Mouse (Mus musculus): ENCODE measurements at regions not wholly inside any gene's neighbourhood (a gene's known extent, or its start where the extent isn't known, plus 50 kb on each side); places are given as distances from the start of the nearest gene placed in this dataset.
"Not testable (repeated sequence)": the region's sequence is repeated elsewhere in the genome, so short reads cannot be mapped to it uniquely, and the experiment has no call there.

DNA sequence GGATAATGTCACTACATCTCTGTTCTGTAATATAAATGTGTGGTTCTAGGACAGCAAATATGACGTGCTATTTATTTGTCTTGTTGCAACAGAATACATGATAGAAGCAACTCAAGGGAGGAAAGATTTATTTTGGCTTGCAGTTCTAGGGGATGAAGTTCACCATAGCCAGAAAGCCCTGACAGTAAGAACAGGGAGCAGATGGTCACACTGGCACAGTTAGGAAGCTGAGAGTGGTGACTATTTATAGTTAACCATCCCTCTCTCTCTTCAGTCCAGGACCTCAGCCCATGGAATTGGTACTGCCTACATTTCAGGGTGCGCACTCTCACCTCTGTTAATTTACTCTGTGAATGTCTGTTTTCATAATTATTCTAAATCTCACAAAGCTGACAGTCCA lies 678.5 kb upstream of the Gm19410 start:
- no peak overlapping the region for H3K4me3 ChIP-seq (ENCODE audit: low read depth, low read length)
- H3K27ac ChIP-seq (replicated peaks; ENCODE audit: low read depth, low read length): no peak overlapping the region
- H3K27me3 ChIP-seq (ENCODE audit: control insufficient read depth, insufficient read depth, low read length): no peaks in the 10 kb centered on the region
- H3K9me3 ChIP-seq (ENCODE audit: control insufficient read depth, low read length): no peaks in the 10 kb centered on the region
- no peaks in the 10 kb centered on the region for H3K4me1 ChIP-seq (ENCODE audit: control insufficient read depth, insufficient read depth, low read length)
- 98% methylated on average over 2 of the region's 2 CpGs for WGBS
- no peak overlapping the region for H3K4me2 ChIP-seq (ENCODE audit: low read depth, severe bottlenecking)
- DNase-seq (ENCODE audit: low spot score): no peak
- H3K36me3 ChIP-seq (ENCODE audit: control insufficient read depth, insufficient read depth, low read length): no peaks in the 10 kb centered on the region
- no peak for ATAC-seq (ENCODE audit: insufficient number of reproducible peaks, low FRiP score, low TSS enrichment, low read depth)
- H3K9ac ChIP-seq (ENCODE audit: low read length): no peak overlapping the region

DNA sequence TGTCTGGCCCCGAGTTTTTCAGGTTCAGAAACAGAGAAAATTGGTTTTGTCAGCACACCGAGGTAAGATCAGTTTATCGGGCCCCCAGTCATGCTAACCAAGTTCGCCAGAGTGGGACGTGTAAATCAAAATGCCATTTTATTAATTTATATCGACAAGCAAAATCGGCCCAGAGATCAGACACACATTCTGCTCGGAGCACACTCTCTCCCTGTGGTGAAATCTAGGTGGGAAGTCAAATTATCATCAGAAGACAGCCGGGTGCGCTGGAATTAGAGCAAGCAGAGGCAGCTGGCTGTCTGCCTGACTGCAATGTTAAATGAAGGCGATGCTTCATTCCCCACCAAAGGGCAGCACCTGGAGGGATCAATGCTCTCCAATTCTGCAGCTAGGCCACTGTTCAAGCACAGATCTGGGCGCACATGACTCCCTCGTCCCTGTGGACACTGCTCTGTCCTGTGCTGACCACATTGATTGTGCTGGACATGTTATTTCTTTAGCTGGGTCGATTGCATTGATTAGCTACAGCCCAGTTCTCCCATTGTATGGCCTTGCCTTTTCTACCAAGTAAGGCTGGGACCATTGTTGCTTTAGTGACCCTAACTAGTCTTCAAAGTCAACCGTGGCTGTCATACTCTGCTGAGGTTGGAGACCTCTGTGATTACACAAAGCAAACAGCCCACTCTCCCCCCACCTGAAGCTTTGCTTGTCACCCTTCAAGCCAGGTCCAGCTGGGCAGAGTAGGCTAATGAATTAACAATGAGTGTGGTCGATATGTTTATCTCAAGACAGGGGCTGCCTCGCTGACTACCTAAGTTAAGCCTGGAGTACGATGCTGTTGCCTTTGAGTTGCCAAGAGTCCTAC lies 677.0 kb upstream of the Gm19410 start:
- no peaks in the 10 kb centered on the region for H3K9me3 ChIP-seq (ENCODE audit: control insufficient read depth, low read length)
- H3K27ac ChIP-seq (replicated peaks; ENCODE audit: low read depth, low read length): no peak overlapping the region
- no peaks in the 10 kb centered on the region for H3K4me1 ChIP-seq (ENCODE audit: control insufficient read depth, insufficient read depth, low read length)
- DNase-seq (ENCODE audit: low spot score): no peak
- no peak for ATAC-seq (ENCODE audit: insufficient number of reproducible peaks, low FRiP score, low TSS enrichment, low read depth)
- no peak overlapping the region for H3K9ac ChIP-seq (ENCODE audit: low read length)
- no peak overlapping the region for H3K4me2 ChIP-seq (ENCODE audit: low read depth, severe bottlenecking)
- no peaks in the 10 kb centered on the region for H3K36me3 ChIP-seq (ENCODE audit: control insufficient read depth, insufficient read depth, low read length)
- H3K4me3 ChIP-seq (ENCODE audit: low read depth, low read length): no peak overlapping the region
- WGBS: 85% methylated on average over 18 of the region's 18 CpGs
- H3K27me3 ChIP-seq (ENCODE audit: control insufficient read depth, insufficient read depth, low read length): no peaks in the 10 kb centered on the region

DNA sequence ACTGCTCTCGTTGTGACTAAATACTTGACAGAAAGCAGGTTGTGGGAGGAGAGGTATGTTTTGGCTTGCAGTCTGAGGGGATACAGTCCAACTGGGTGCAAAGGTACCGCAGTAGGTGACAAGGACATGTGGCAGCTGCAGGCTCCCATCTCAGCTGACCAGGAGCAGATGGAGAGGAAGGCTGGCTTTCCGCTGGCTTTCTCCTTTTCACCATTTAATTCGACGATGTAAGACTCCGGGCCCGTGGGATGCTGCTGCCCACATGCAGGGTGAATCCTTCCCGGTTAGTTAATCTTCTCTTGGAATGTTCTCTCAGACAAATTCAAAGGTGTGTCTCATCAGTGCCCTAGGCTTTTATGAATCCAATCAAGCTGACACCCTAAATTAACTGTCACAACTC lies 676.1 kb upstream of the Gm19410 start:
- no peaks in the 10 kb centered on the region for H3K36me3 ChIP-seq (ENCODE audit: control insufficient read depth, insufficient read depth, low read length)
- H3K9ac ChIP-seq (ENCODE audit: low read length): no peak overlapping the region
- no peak overlapping the region for H3K4me3 ChIP-seq (ENCODE audit: low read depth, low read length)
- no peaks in the 10 kb centered on the region for H3K27me3 ChIP-seq (ENCODE audit: control insufficient read depth, insufficient read depth, low read length)
- ATAC-seq (ENCODE audit: insufficient number of reproducible peaks, low FRiP score, low TSS enrichment, low read depth) (no peak), DNase-seq (ENCODE audit: low spot score) (no peak)
- H3K4me1 ChIP-seq (ENCODE audit: control insufficient read depth, insufficient read depth, low read length): no peaks in the 10 kb centered on the region
- no peaks in the 10 kb centered on the region for H3K9me3 ChIP-seq (ENCODE audit: control insufficient read depth, low read length)
- 93% methylated on average over 8 of the region's 8 CpGs for WGBS
- H3K27ac ChIP-seq (replicated peaks; ENCODE audit: low read depth, low read length): no peak overlapping the region
- no peak overlapping the region for H3K4me2 ChIP-seq (ENCODE audit: low read depth, severe bottlenecking)

DNA sequence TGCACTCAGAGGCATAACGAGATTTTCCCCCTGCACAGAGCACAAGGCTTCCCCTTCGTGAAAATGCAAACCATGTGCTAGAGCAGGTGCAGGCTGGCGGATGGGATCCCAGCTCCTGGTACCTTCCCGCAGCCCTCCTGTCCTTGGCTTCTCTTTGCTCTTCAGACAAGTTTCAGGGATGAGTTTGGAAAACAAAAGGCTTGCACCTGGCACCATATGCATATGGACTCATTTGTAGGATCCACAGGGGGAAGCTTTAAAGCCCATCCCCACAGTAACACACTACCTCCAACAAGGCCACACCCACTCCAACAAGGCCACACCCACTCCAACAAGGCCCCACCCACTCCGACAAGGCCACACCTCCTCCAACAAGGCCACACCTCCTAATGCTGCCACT lies 663.9 kb upstream of the Gm19410 start:
- H3K27me3 ChIP-seq (ENCODE audit: control insufficient read depth, insufficient read depth, low read length): no peaks in the 10 kb centered on the region
- no peak overlapping the region for H3K4me2 ChIP-seq (ENCODE audit: low read depth, severe bottlenecking)
- H3K9me3 ChIP-seq (ENCODE audit: control insufficient read depth, low read length): no peaks in the 10 kb centered on the region
- 75% methylated on average over 5 of the region's 5 CpGs for WGBS
- no peak overlapping the region for H3K27ac ChIP-seq (replicated peaks; ENCODE audit: low read depth, low read length)
- no peaks in the 10 kb centered on the region for H3K36me3 ChIP-seq (ENCODE audit: control insufficient read depth, insufficient read depth, low read length)
- no peak overlapping the region for H3K9ac ChIP-seq (ENCODE audit: low read length)
- no peak overlapping the region for H3K4me3 ChIP-seq (ENCODE audit: low read depth, low read length)
- no peak for ATAC-seq (ENCODE audit: insufficient number of reproducible peaks, low FRiP score, low TSS enrichment, low read depth)
- no peaks in the 10 kb centered on the region for H3K4me1 ChIP-seq (ENCODE audit: control insufficient read depth, insufficient read depth, low read length)
- DNase-seq (ENCODE audit: low spot score): no peak

DNA sequence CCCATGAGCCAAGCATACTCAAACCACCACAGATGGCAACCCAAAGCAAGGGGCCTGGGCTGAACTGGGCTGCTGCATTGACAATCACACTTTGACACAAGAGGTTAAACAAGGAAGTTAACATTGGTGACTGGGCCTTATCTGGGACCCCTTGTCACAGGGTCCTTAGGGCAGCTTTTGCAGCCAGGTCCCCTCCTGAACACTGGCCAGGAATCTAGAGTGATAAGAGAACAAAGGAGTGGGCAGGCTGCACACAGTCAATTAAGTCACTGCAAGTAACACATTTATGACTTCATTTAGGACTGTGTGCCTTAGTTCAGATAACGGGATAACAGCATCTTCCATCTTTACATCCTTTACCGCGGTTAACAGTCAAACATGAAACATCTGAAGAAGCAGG lies 663.5 kb upstream of the Gm19410 start:
- not testable (repeated sequence) for H3K4me2 ChIP-seq (ENCODE audit: low read depth, severe bottlenecking); H3K4me3 ChIP-seq (ENCODE audit: low read depth, low read length); H3K36me3 ChIP-seq (ENCODE audit: control insufficient read depth, insufficient read depth, low read length); H3K9me3 ChIP-seq (ENCODE audit: control insufficient read depth, low read length); DNase-seq (ENCODE audit: low spot score); H3K4me1 ChIP-seq (ENCODE audit: control insufficient read depth, insufficient read depth, low read length); H3K27me3 ChIP-seq (ENCODE audit: control insufficient read depth, insufficient read depth, low read length); H3K27ac ChIP-seq (replicated peaks; ENCODE audit: low read depth, low read length); H3K9ac ChIP-seq (ENCODE audit: low read length); ATAC-seq (ENCODE audit: insufficient number of reproducible peaks, low FRiP score, low TSS enrichment, low read depth)
- WGBS: 61% methylated on average over 3 of the region's 3 CpGs

DNA sequence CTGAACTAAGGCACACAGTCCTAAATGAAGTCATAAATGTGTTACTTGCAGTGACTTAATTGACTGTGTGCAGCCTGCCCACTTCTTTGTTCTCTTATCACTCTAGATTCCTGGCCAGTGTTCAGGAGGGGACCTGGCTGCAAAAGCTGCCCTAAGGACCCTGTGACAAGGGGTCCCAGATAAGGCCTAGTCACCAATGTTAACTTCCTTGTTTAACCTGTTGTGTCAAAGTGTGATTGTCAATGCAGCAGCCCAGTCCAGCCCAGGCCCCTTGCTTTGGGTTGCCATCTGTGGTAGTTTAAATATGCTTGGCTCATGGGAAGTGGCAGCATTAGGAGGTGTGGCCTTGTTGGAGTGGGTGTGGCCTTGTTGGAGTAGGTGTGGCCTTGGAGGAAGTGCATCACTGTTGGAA lies 661.1 kb upstream of the Gm19410 start:
- H3K9me3 ChIP-seq (ENCODE audit: control insufficient read depth, low read length); H3K9ac ChIP-seq (ENCODE audit: low read length); H3K27ac ChIP-seq (replicated peaks; ENCODE audit: low read depth, low read length); H3K27me3 ChIP-seq (ENCODE audit: control insufficient read depth, insufficient read depth, low read length); H3K4me1 ChIP-seq (ENCODE audit: control insufficient read depth, insufficient read depth, low read length); H3K4me3 ChIP-seq (ENCODE audit: low read depth, low read length); DNase-seq (ENCODE audit: low spot score); H3K36me3 ChIP-seq (ENCODE audit: control insufficient read depth, insufficient read depth, low read length); ATAC-seq (ENCODE audit: insufficient number of reproducible peaks, low FRiP score, low TSS enrichment, low read depth); H3K4me2 ChIP-seq (ENCODE audit: low read depth, severe bottlenecking): not testable (repeated sequence)

DNA sequence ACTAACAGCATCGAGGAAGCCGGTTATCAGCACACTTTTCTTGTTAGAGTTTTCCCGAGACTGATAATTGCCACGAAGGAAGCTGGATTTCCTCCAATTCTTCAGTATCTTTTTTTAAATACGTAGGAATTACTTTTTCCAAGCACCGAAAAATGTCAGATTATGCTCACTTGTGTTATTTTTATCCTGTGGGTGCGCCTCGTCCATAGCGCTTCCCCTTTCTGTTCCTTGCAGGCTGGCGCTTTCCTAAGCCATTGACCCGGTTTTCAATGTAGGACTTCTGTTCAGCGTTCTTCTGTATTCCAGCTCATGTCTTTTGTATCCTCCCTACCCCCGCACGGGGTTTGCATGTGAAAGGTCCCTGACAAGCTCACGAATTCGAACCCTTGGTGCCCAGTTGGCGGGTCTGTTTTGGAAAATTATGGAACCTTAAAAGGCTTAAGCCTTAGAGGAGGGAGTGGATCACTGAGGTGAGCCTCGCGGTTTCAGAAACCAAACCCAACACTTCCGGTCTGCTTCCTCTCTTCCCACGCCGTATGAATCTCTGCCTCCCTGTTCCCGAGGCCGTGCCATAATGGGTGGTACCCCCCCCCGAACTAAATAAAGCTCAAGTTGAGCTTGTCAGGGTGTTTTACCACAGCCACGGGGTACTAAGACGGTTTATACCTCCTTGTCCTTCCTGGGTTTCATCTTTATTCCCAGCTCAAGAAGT lies 655.9 kb upstream of the Gm19410 start:
- H3K27ac ChIP-seq (replicated peaks; ENCODE audit: low read depth, low read length): no peak overlapping the region
- H3K27me3 ChIP-seq (ENCODE audit: control insufficient read depth, insufficient read depth, low read length): no peaks in the 10 kb centered on the region
- DNase-seq (ENCODE audit: low spot score) (no peak), ATAC-seq (ENCODE audit: insufficient number of reproducible peaks, low FRiP score, low TSS enrichment, low read depth) (no peak)
- no peaks in the 10 kb centered on the region for H3K9me3 ChIP-seq (ENCODE audit: control insufficient read depth, low read length)
- 90% methylated on average over 27 of the region's 27 CpGs for WGBS
- H3K9ac ChIP-seq (ENCODE audit: low read length): no peak overlapping the region
- no peaks in the 10 kb centered on the region for H3K36me3 ChIP-seq (ENCODE audit: control insufficient read depth, insufficient read depth, low read length)
- H3K4me2 ChIP-seq (ENCODE audit: low read depth, severe bottlenecking): no peak overlapping the region
- H3K4me1 ChIP-seq (ENCODE audit: control insufficient read depth, insufficient read depth, low read length): no peaks in the 10 kb centered on the region
- no peak overlapping the region for H3K4me3 ChIP-seq (ENCODE audit: low read depth, low read length)

DNA sequence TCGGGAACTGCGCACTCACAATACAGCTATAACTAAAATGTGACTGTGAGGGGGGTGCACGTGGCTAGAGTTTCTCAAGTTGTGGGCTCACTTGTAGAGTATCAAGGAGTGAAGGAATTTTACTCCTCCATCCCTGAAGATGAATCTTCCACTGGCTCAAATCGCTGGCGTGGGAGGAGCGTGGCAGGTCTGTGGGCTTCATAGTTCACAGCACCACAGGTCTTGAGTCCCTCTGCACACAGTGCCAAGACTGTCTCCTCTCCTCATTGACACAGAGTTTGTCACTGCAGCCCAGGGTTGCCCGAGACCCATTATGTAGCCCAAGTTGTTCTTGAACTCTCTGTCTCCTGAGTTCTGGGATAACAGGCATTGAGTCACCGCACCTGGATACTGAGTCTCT lies 655.3 kb upstream of the Gm19410 start:
- Histone ChIP-seq H3K9ac (ENCODE audit: low read length) (no peak overlapping the region), H3K4me2 (ENCODE audit: low read depth, severe bottlenecking) (no peak overlapping the region), H3K4me1 (ENCODE audit: control insufficient read depth, insufficient read depth, low read length) (no peaks in the 10 kb centered on the region), H3K4me3 (ENCODE audit: low read depth, low read length) (no peak overlapping the region), H3K27me3 (ENCODE audit: control insufficient read depth, insufficient read depth, low read length) (no peaks in the 10 kb centered on the region), H3K9me3 (ENCODE audit: control insufficient read depth, low read length) (no peaks in the 10 kb centered on the region), H3K36me3 (ENCODE audit: control insufficient read depth, insufficient read depth, low read length) (no peaks in the 10 kb centered on the region), H3K27ac (replicated peaks; ENCODE audit: low read depth, low read length) (no peak overlapping the region)
- WGBS: 92% methylated on average over 8 of the region's 8 CpGs
- ATAC-seq (ENCODE audit: insufficient number of reproducible peaks, low FRiP score, low TSS enrichment, low read depth) (no peak), DNase-seq (ENCODE audit: low spot score) (no peak)

Measured in limb, embryonic 11.5 days (tissue).